Mouse (Mus musculus) heart, adult 2 months (tissue): Measurements from ENCODE around the gene Mecom. TPM values are rescaled to one million over a fixed set of nuclear protein-coding genes. Genes with fewer than 3 reads are reported as not detected.

ENCODE experiments used
- DNase-seq, 2 experiments: peaks; one replicate each; pipeline ENCODE4 v3.0.0; 2021
- H3K27ac ChIP-seq: fragments of 200-600 bp; 2 replicates; pipeline ENCODE4 v1.8.1; 2022
- H3K27me3 ChIP-seq: fragments of 200-500 bp; 2 replicates; pipeline ENCODE4 v1.6.1; 2012; ENCODE audit warnings: mild to moderate bottlenecking, low read length, inconsistent platforms, mixed read lengths; ENCODE audit not compliant: control insufficient read depth, insufficient read depth
- H3K36me3 ChIP-seq: fragments of 200-500 bp; 2 replicates; pipeline ENCODE4 v1.6.1; 2012; ENCODE audit warnings: low read length, inconsistent platforms; ENCODE audit not compliant: control insufficient read depth, insufficient read depth
- H3K4me1 ChIP-seq: fragments of 200-500 bp; 2 replicates; pipeline ENCODE4 v1.6.1; 2011; ENCODE audit warnings: low read length; ENCODE audit not compliant: control insufficient read depth, insufficient read depth
- H3K4me3 ChIP-seq: fragments of 200-600 bp; 2 replicates; pipeline ENCODE4 v1.8.1; 2022
- H3K79me2 ChIP-seq: fragments of 200-500 bp; replicated peaks from 2 replicates; pipeline ENCODE4 v1.6.1; 2012; ENCODE audit warnings: mild to moderate bottlenecking, inconsistent platforms, low read length, moderate library complexity, mixed read lengths; ENCODE audit not compliant: control insufficient read depth, insufficient read depth
- H3K9ac ChIP-seq: fragments of 200-500 bp; 2 replicates; pipeline ENCODE4 v1.6.1; 2012; ENCODE audit warnings: low read depth, mild to moderate bottlenecking, control low read depth, inconsistent platforms, low read length, mixed read lengths
- CTCF ChIP-seq: fragments of 200-600 bp; IDR thresholded peaks from 2 replicates; pipeline ENCODE4 v1.8.1; 2022; ENCODE audit warnings: antibody characterized with exemption, mild to moderate bottlenecking, moderate library complexity
- EP300 ChIP-seq: fragments of 200-500 bp; IDR thresholded peaks from 2 replicates; pipeline ENCODE4 v1.6.1; 2011; ENCODE audit warnings: low read depth, low read length, control low read depth; ENCODE audit not compliant: insufficient read depth
- POLR2A ChIP-seq: fragments of 200-500 bp; IDR thresholded peaks from 2 replicates; pipeline ENCODE4 v1.6.1; 2011; ENCODE audit warnings: mild to moderate bottlenecking, low read depth, low read length, control low read depth; ENCODE audit not compliant: insufficient read depth
- WGBS: fragments of 180-500 bp; shearing (Covaris S2); methylation state at CpG from one replicate; pipeline ENCODE4 v1.1.7; 2018; 5-methylcytosine and 5-hydroxymethylcytosine counted together
- intact Hi-C: fragments of 180-260 bp; cut with DNase I; formaldehyde crosslinking; loops from one replicate; pipeline ENCODE4 v1.15.1; 2025
- polyA plus RNA-seq: library from polyadenylated mRNA; depleted of rRNA; stranded (reverse); fragments of >200 nt; gene quantifications from 2 replicates; pipeline ENCODE4 v1.2.3, GENCODE M21; 2012
- total RNA-seq, 2 experiments: library from RNA; stranded (reverse); gene quantifications; 2 replicates each; pipeline ENCODE4 v1.2.3; 2021

The Mecom gene
- total and polyA plus RNA-seq, 3 experiments: 5.2 to 18.6 (median 12.5) TPM

DNA sequence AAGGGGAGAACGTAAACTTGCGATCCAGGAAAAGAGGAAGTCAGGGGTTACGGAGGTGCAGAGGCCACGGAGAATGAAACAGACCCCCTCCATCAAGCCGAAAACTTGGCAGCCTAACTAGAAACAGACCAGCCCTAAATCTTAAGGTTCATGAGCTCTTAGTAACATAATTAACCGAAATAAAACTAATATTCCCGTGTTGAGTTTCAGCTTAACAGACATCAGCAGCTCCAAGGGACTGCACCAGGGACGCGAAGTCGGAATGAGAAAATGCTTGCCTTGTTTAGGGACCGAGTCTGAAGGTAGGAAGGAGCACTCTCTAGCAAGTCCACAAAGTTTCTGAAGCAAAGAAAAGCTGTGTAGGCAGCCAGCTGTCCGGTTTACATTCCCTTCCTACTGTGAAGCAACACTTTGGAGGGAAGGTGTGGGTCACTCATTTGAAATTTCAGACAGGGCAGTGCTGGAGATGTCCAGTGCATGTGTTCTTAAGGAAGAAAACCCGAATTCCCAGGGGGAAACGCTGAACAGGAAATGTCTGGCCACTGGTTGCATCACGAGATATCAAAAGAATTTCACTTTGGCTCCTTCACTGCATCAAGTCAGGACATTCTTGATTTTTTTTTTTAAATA lies 442.5 kb downstream of the Mecom start:
- H3K27me3 ChIP-seq: no peaks in the 10 kb centered on the region
- H3K36me3 ChIP-seq: no peaks in the 10 kb centered on the region; the same call in none of the 2 replicates
- peak; percentile 55 to 79 for DNase-seq
- intact Hi-C loops: loop anchor here (10.0 kb wide), 3 partner anchors 91 to 409 kb away; no protein-coding TSS in a partner anchor
- no peaks in the 10 kb centered on the region for H3K79me2 ChIP-seq
- peak overlapping the region; percentile 72 for H3K27ac ChIP-seq
- peak overlapping the region; percentile 28 for H3K9ac ChIP-seq
- peak overlapping the region; percentile 25 for H3K4me3 ChIP-seq
- peaks cover 6% of the 10 kb centered on the region for H3K4me1 ChIP-seq
- 23% methylated on average over 15 of the region's 15 CpGs for WGBS
- TF ChIP-seq EP300: peak; percentile 46; the same call in 1 of the 2 replicates
- TF ChIP-seq POLR2A: peak; percentile 74
- TF ChIP-seq CTCF: no peak

DNA sequence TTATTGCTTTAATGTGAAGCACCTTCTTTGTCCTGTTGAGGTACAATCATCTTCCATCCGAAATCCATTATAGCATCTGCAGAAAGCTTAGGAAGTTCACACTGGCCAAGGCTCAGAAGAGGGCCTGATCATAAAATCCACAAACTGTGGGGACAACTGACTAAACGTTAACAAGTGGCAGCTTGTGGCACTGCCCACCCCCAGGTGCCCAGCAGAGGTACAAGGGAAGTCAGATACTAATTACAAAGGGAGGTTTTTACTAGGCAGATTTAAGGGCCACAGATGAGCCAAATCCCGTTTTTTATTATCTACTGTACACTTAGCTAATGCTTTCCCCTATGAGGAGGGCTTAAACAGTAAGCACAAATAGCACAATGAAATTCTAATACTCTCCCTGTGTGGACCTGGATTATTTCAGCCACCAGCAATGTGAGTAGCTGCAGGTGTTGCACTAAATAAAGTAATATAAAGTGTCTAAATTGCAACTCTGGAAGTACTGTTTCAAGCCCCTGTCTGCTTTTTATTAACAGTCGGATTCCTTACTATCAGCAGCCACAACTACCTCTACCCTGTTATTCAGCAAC lies 443.2 kb downstream of the Mecom start:
- TF ChIP-seq CTCF: no peak
- TF ChIP-seq POLR2A: no peak
- no peak for TF ChIP-seq EP300
- intact Hi-C loops: loop anchor here (10.0 kb wide), 3 partner anchors 90 to 410 kb away; no protein-coding TSS in a partner anchor

DNA sequence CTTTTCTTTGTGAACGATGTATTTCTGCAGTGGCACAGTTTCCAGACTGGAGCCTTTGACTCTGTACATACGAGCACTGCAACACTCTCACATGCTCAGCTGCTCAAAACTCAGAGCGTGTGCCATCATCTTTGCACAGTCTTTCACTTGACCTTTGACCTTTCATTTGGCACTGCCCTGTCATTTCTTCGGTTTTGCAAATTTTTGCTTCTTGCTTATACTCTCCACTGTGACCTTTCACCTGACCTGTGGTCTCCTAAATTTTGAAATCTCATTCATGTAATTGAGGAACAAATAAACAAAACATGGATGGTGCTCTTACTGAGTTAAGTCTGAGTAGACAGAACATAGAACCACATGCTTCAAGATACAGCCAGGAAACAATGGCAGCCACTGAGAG lies 446.7 kb downstream of the Mecom start:
- no peak for DNase-seq
- no peak overlapping the region for H3K4me3 ChIP-seq
- intact Hi-C loops: loop anchor here (10.0 kb wide), 3 partner anchors 86 to 414 kb away; no protein-coding TSS in a partner anchor
- H3K9ac ChIP-seq: no peak overlapping the region
- no peak for TF ChIP-seq POLR2A
- no peak for TF ChIP-seq CTCF
- no peak for TF ChIP-seq EP300
- no peak overlapping the region for H3K27ac ChIP-seq
- no peaks in the 10 kb centered on the region for H3K79me2 ChIP-seq
- 87% methylated on average over 4 of the region's 4 CpGs for WGBS
- H3K4me1 ChIP-seq: peaks cover 8% of the 10 kb centered on the region
- peaks cover 2% of the 10 kb centered on the region for H3K36me3 ChIP-seq
- H3K27me3 ChIP-seq: no peaks in the 10 kb centered on the region

More for the DNA sequence above, 443.2 kb downstream of the Mecom start:
- no peaks in the 10 kb centered on the region for H3K79me2 ChIP-seq
- no peak overlapping the region for H3K4me3 ChIP-seq
- no peaks in the 10 kb centered on the region; the same call in none of the 2 replicates for H3K36me3 ChIP-seq
- peaks cover 6% of the 10 kb centered on the region for H3K4me1 ChIP-seq
- peak overlapping the region; percentile 72 for H3K27ac ChIP-seq
- no peaks in the 10 kb centered on the region for H3K27me3 ChIP-seq
- DNase-seq: no peak
- 41% methylated on average over 4 of the region's 4 CpGs for WGBS
- H3K9ac ChIP-seq: no peak overlapping the region

DNA sequence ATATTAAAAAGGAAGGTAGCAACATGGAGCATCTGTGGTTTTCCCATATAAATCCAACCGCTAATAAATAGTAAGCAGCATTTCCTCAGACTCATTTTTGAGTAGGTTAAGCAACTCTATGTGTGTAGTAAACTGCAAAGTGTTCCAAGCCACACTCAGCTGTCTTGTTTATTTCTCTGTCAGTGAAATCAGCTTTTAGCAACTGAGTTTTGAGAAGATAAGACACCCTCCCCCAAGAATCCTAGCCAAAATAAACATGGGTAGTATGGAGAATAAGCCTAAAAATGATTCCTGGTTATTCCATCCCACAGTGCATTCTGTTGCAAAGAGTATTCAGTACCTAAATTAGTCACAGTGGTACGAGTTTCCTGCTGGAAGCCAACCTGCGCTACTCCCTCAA lies 450.1 kb downstream of the Mecom start:
- H3K27ac ChIP-seq: no peak overlapping the region; the same call in 1 of the 2 replicates
- no peak for DNase-seq
- no peak overlapping the region for H3K9ac ChIP-seq
- peaks cover 2% of the 10 kb centered on the region; the same call in 1 of the 2 replicates for H3K36me3 ChIP-seq
- H3K79me2 ChIP-seq: no peaks in the 10 kb centered on the region
- peaks cover 4% of the 10 kb centered on the region for H3K4me1 ChIP-seq
- H3K4me3 ChIP-seq: no peak overlapping the region
- 59% methylated on average over 3 of the region's 3 CpGs for WGBS
- H3K27me3 ChIP-seq: no peaks in the 10 kb centered on the region
- intact Hi-C loops: no loop called here
- TF ChIP-seq EP300 (no peak), CTCF (no peak)

DNA sequence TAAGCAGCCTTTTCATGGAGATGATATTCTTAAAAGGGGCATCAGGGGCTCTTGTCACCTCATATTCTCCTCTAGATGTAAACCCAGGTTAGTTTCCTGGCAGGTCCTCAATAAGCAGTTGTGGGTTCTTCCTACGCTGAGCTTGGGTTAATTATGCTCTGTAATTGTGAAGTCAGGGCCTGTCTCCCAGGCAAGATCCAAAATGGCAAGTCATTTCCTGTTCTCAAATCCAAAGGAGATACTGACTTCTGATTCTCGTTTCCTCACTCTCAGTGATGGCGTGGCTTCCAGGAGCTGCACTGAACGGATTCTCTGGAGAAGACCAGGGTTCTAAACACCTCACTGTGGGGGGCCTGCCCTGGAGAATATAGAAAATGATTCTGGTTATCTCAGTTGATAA lies 450.7 kb downstream of the Mecom start:
- no peak for DNase-seq
- TF ChIP-seq CTCF (no peak), EP300 (no peak), POLR2A (no peak)
- no peaks in the 10 kb centered on the region for H3K27me3 ChIP-seq
- peaks cover 4% of the 10 kb centered on the region for H3K4me1 ChIP-seq
- no peaks in the 10 kb centered on the region for H3K79me2 ChIP-seq
- H3K4me3 ChIP-seq: no peak overlapping the region
- H3K27ac ChIP-seq: no peak overlapping the region; the same call in 1 of the 2 replicates
- intact Hi-C loops: no loop called here
- peaks cover 2% of the 10 kb centered on the region; the same call in 1 of the 2 replicates for H3K36me3 ChIP-seq
- H3K9ac ChIP-seq: no peak overlapping the region
- 35% methylated on average over 4 of the region's 4 CpGs for WGBS

DNA sequence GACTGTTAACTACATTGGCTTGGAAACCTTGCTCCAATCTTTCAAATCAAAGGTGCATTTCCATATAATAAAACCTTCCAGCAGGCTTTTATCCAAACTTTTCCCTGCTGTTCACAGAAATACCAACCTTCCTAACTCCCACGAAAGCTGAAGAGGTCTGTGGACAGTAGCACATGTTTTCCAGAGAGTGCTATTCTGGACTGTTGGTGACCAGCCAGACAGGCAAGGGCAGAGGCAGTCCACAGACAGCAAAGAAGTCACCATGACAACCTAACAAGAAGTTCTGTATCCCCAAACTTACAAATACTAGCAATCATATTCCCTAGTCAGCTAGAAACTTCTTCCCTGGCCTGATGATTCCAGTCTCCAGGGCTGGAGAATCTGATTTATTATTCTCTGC lies 454.8 kb downstream of the Mecom start:
- no peak overlapping the region for H3K4me3 ChIP-seq
- no peaks in the 10 kb centered on the region for H3K27me3 ChIP-seq
- intact Hi-C loops: no loop called here
- H3K27ac ChIP-seq: no peak overlapping the region
- TF ChIP-seq EP300: no peak
- peaks cover 3% of the 10 kb centered on the region for H3K4me1 ChIP-seq
- DNase-seq: no peak
- WGBS: 19% methylated on average over 1 of the region's 1 CpGs
- no peak overlapping the region for H3K9ac ChIP-seq
- no peaks in the 10 kb centered on the region for H3K79me2 ChIP-seq
- H3K36me3 ChIP-seq: peaks cover 2% of the 10 kb centered on the region; the same call in 1 of the 2 replicates
